Mouse (Mus musculus): ENCODE data around the gene 1600014C23Rik.

DNA sequence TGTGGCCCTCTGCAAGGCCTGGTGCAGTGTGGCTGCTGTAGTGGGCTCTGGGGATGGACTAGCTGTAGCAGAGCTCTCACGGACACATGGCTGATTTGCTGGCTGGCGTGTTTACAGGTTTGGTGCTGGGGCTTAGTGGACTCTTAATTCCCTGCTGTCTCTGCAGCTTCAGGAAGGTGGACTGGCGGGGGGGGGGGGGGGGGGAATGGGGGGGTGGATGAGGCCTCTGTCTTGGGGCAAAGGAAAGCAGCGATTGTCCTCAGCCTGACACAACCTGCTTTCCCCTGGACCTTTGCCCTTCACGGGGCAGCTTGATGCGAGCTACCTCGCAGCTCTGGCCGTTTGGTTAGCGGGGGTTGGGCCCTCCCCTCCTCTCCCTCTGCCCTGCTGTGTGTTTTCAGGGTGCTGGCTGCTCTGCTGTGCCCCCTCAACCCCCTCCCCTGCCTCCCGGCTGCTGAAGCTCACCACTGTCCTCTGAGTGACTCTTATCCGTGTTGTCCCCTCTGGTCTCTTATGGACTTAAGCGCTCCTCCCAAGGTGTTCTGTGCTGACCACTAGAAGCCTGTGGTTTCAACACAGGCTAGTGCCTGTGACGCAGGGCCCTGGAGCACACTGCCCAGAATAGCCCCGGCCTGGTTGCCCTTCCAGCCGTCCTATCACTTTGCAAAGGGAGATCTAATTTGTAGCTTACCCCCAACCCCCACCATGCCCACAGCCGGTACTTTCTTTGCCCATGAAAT is 33.0 kb downstream of the 1600014C23Rik start:
- no peak for TF ChIP-seq CTCF (IDR thresholded peaks at IDR 0.05; ENCODE audit: low read depth, low read length)
- TF ChIP-seq GATA1 (IDR thresholded peaks at IDR 0.05; ENCODE audit: borderline replicate concordance, low read length): no peak

Measured in G1E (cell line).